Mouse (Mus musculus) kidney, postnatal 0 days (tissue): ENCODE measurements around the gene Cilp2. TPM values are rescaled to one million over a fixed set of nuclear protein-coding genes. Genes with fewer than 3 reads are reported as not detected.

ENCODE experiments used
- ATAC-seq: fragments of 200-750 bp; cut with Nextera tagmentation; replicated peaks from 2 replicates; pipeline ENCODE4 v1.8.0; 2017; ENCODE audit warnings: low read depth, moderate number of reproducible peaks, moderate TSS enrichment, moderate library complexity; ENCODE audit not compliant: low FRiP score
- DNase-seq: peaks from one replicate; pipeline ENCODE4 v3.0.0-alpha.2; 2016; ENCODE audit warnings: low spot score
- H3K27ac ChIP-seq: fragments of 300-500 bp; sonication (generic); 2 replicates; pipeline ENCODE4 v1.5.1; 2014; ENCODE audit warnings: mild to moderate bottlenecking
- H3K27me3 ChIP-seq: fragments of 300-500 bp; sonication (generic); 2 replicates; pipeline ENCODE4 v1.6.1; 2014; ENCODE audit warnings: low read length, mixed read lengths; ENCODE audit not compliant: insufficient read depth
- H3K36me3 ChIP-seq: fragments of 300-500 bp; sonication (generic); 2 replicates; pipeline ENCODE4 v1.6.1; 2014; ENCODE audit warnings: low read length, mixed read lengths; ENCODE audit not compliant: insufficient read depth
- H3K4me1 ChIP-seq: fragments of 300-500 bp; sonication (generic); replicated peaks from 2 replicates; pipeline ENCODE4 v1.6.1; 2014; ENCODE audit warnings: antibody characterized with exemption, low read length, mixed read lengths; ENCODE audit not compliant: insufficient read depth
- H3K4me2 ChIP-seq: fragments of 300-500 bp; sonication (generic); 2 replicates; pipeline ENCODE4 v1.6.1; 2014; ENCODE audit warnings: mild to moderate bottlenecking, low read length, moderate library complexity, mixed read lengths
- H3K4me3 ChIP-seq: fragments of 300-500 bp; sonication (generic); replicated peaks from 2 replicates; pipeline ENCODE4 v1.5.1; 2014; ENCODE audit warnings: low read depth, low read length
- H3K9ac ChIP-seq: fragments of 300-500 bp; sonication (generic); 2 replicates; pipeline ENCODE4 v1.6.1; 2014; ENCODE audit warnings: low read depth, low read length
- H3K9me3 ChIP-seq: fragments of 300-500 bp; sonication (generic); replicated peaks from 2 replicates; pipeline ENCODE4 v1.6.1; 2016; ENCODE audit warnings: low read length, inconsistent platforms, mixed read lengths
- CTCF ChIP-seq: IDR thresholded peaks from 2 replicates; pipeline ENCODE4 v1.5.1; 2016; ENCODE audit warnings: antibody characterized with exemption, low read depth, mild to moderate bottlenecking, moderate library complexity
- WGBS: fragments of 180-500 bp; shearing (Covaris S2); extraction: QIAGEN DNeasy Blood & Tissue Kit; methylation state at CpG from one replicate; pipeline ENCODE4 v1.1.7; 2014; 5-methylcytosine and 5-hydroxymethylcytosine counted together
- polyA plus RNA-seq: library from polyadenylated mRNA; unstranded; fragments of >200 nt; fragmentation: Nextera tagmentation; extraction: Ambion mirVana; gene quantifications from 2 replicates; pipeline ENCODE4 v1.2.1, GENCODE M21; 2015

The Cilp2 gene
- polyA plus RNA-seq, 1 experiment from 2014 or later = 0.75 TPM

DNA sequence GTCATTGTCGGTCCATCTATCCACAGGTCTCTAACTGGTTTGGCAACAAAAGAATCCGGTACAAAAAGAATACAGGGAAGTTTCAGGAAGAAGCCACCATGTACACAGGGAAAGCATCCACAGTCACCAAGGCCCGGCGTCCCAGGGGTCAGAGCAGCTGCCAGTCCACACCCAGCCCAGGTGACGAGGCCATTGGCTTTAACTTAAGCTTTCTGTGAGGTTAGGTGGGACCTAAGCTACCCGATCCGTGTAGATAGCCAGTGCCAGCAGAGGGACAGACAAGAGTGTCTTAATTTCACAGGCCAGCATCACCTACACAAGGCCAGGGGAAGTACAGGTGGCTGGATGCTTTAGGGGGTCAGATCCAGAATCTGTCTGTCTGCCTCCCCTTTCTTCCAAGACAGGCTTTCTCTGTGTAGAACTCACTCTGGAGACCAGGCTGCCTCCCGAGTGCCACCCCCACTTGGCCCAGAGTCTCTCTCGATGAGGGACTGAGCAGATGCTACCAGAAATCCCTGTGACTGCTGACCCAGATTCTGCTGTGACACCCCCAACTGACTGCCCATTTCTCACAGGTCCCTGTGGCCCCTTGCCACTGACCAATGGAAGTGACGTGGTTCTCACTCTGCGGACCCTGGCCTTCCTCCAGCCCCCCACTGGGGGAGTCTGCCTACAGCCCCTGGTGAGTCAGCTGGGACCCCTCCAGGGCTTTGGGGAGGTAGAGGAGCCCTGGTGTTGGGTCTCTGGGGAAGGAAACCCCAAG is 17.3 kb downstream of the Cilp2 start:
- Histone ChIP-seq H3K4me3 (no peak overlapping the region), H3K4me1 (no peaks in the 10 kb centered on the region), H3K27me3 (no peaks in the 10 kb centered on the region), H3K4me2 (no peak overlapping the region), H3K9me3 (no peaks in the 10 kb centered on the region), H3K9ac (no peak overlapping the region), H3K27ac (no peak overlapping the region), H3K36me3 (no peaks in the 10 kb centered on the region)
- TF ChIP-seq CTCF = no peak
- WGBS = 84% methylated on average over 11 of the region's 11 CpGs
- DNase-seq (no peak), ATAC-seq (no peak)

- WGBS = 60% methylated on average over 5 of the region's 5 CpGs
- ATAC-seq = no peak; the same call in 1 of the 2 replicates
- no peaks in the 10 kb centered on the region for H3K36me3 ChIP-seq
- H3K9ac ChIP-seq = no peak overlapping the region
- no peak for TF ChIP-seq CTCF
- H3K4me2 ChIP-seq = no peak overlapping the region
- DNase-seq = no peak
- H3K27ac ChIP-seq = no peak overlapping the region
- H3K4me3 ChIP-seq = no peak overlapping the region
- H3K9me3 ChIP-seq = no peaks in the 10 kb centered on the region
- H3K27me3 ChIP-seq = no peaks in the 10 kb centered on the region
- H3K4me1 ChIP-seq = no peaks in the 10 kb centered on the region
Observed at GRCm38 (mm10) chr8:69867696-69868326, 19.7 kb downstream of the Cilp2 start.

DNA sequence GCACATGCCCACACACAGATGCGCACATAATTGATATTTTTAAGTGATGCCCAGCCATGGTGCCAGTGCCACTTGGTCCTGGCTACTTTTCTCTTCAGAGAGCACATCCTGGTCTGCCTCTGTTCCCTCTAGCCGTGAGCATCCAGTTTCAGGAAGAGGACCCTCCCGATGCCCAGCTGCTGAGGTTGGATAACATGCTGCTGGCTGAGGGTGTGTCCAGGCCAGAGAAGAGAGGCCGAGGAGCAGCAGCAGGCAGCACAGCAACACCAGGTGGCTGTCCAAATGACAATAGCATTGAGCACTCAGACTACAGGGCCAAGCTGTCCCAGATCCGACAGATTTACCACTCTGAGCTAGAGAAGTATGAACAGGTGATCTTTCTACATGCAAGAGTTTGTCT is 23.3 kb downstream of the Cilp2 start:
- Histone ChIP-seq H3K9ac (no peak overlapping the region), H3K4me2 (no peak overlapping the region), H3K27ac (no peak overlapping the region), H3K27me3 (no peaks in the 10 kb centered on the region), H3K36me3 (no peaks in the 10 kb centered on the region), H3K4me1 (no peaks in the 10 kb centered on the region), H3K9me3 (no peaks in the 10 kb centered on the region), H3K4me3 (no peak overlapping the region)
- 52% methylated on average over 5 of the region's 5 CpGs for WGBS
- ATAC-seq (no peak), DNase-seq (no peak)
- TF ChIP-seq CTCF = no peak

GRCm38 (mm10) chr8:69863387-69864020 is 24.0 kb downstream of the Cilp2 start:
- Histone ChIP-seq H3K27me3 (no peaks in the 10 kb centered on the region), H3K27ac (no peak overlapping the region), H3K9ac (no peak overlapping the region), H3K9me3 (no peaks in the 10 kb centered on the region), H3K4me1 (no peaks in the 10 kb centered on the region), H3K36me3 (no peaks in the 10 kb centered on the region), H3K4me2 (no peak overlapping the region), H3K4me3 (no peak overlapping the region)
- no peak for TF ChIP-seq CTCF
- WGBS = 88% methylated on average over 5 of the region's 5 CpGs
- DNase-seq (no peak), ATAC-seq (no peak)

DNA sequence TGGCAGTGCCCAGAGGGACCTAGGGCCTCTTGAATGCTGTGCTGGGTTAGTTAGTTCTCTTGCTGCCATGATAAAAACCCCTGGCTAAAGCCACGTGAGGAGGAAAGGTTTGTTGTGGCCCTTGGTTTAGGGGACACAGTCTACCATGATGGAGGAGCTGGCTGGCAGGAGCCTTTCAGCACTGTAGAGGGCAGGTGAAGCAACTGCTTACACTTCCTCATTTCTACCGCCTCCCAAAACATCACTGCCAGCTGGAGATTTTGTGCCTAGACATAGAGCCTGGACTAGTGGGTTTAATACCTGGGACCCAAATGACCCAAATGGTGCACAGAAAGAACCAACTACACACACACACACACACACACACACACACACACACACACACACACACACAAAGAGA is 26.2 kb downstream of the Cilp2 start:
- 66% methylated on average over 2 of the region's 2 CpGs for WGBS
- Histone ChIP-seq H3K27me3 (no peaks in the 10 kb centered on the region), H3K27ac (no peak overlapping the region), H3K4me1 (no peaks in the 10 kb centered on the region), H3K4me2 (no peak overlapping the region), H3K9me3 (no peaks in the 10 kb centered on the region), H3K36me3 (no peaks in the 10 kb centered on the region), H3K4me3 (no peak overlapping the region), H3K9ac (no peak overlapping the region)
- DNase-seq (no peak), ATAC-seq (no peak)
- TF ChIP-seq CTCF = no peak

- TF ChIP-seq CTCF = peak; percentile 39; the same call in 1 of the 2 replicates
- Histone ChIP-seq H3K4me1 (no peaks in the 10 kb centered on the region), H3K36me3 (no peaks in the 10 kb centered on the region), H3K9ac (no peak overlapping the region), H3K27ac (no peak overlapping the region), H3K4me2 (no peak overlapping the region), H3K4me3 (no peak overlapping the region), H3K27me3 (no peaks in the 10 kb centered on the region), H3K9me3 (no peaks in the 10 kb centered on the region)
- DNase-seq = no peak
- no peak for ATAC-seq
- 63% methylated on average over 4 of the region's 4 CpGs for WGBS
Observed at GRCm38 (mm10) chr8:69860807-69861206, 26.7 kb downstream of the Cilp2 start.
